Mouse (Mus musculus) CH12.LX (cell line): ENCODE results near the gene Ethe1.
A peak's percentile ranks its signal among the peaks of the same experiment; 100 is the strongest.

Source experiments
- CTCF ChIP-seq, 2 experiments: IDR thresholded peaks in 1 of 2; conservative IDR thresholded peaks in 1 of 2; 2 replicates each; pipeline ENCODE4 v1.5.1; 2011 to 2012; ENCODE audit warnings: low read depth in 2 of 2, low read length in 2 of 2, improper control_type of control experiment in 1 of 2, inconsistent platforms in 1 of 2, mild to moderate bottlenecking in 1 of 2, moderate library complexity in 1 of 2
- E2F4 ChIP-seq: IDR thresholded peaks from 2 replicates; pipeline ENCODE4 v1.6.1; 2011; ENCODE audit warnings: low read depth, low read length, improper control_type of control experiment; ENCODE audit not compliant: insufficient replicate concordance
- GABPA ChIP-seq: IDR thresholded peaks from 2 replicates; pipeline ENCODE4 v1.6.1; 2012; ENCODE audit warnings: low read depth, low read length, improper control_type of control experiment, inconsistent platforms; ENCODE audit not compliant: insufficient replicate concordance
- JUND ChIP-seq: conservative IDR thresholded peaks from 2 replicates; pipeline ENCODE4 v1.6.1; 2011; ENCODE audit warnings: low read depth, low read length, improper control_type of control experiment
- MAFK ChIP-seq: IDR thresholded peaks from 2 replicates; pipeline ENCODE4 v1.6.1; 2011; ENCODE audit warnings: low read length, improper control_type of control experiment; ENCODE audit not compliant: insufficient replicate concordance
- MAX ChIP-seq: IDR thresholded peaks from 2 replicates; pipeline ENCODE4 v1.6.1; 2011; ENCODE audit warnings: low read length, improper control_type of control experiment
- NELFE ChIP-seq: IDR thresholded peaks from 2 replicates; pipeline ENCODE4 v1.6.1; 2011; ENCODE audit warnings: low read depth, low read length, improper control_type of control experiment
- PAX5 ChIP-seq: IDR thresholded peaks from 2 replicates; pipeline ENCODE4 v1.6.1; 2012; ENCODE audit warnings: low read length, inconsistent platforms, mixed read lengths
- POLR2A ChIP-seq: IDR thresholded peaks from 2 replicates; pipeline ENCODE4 v1.6.1; 2011; ENCODE audit warnings: low read depth, mild to moderate bottlenecking, improper control_type of control experiment, low read length
- RAD21 ChIP-seq: IDR thresholded peaks from 2 replicates; pipeline ENCODE4 v1.6.1; 2011; ENCODE audit warnings: low read depth, mild to moderate bottlenecking, low read length, improper control_type of control experiment, moderate library complexity
- USF2 ChIP-seq: conservative IDR thresholded peaks from 2 replicates; pipeline ENCODE4 v1.6.1; 2011; ENCODE audit warnings: low read depth, low read length, improper control_type of control experiment
- ZC3H11A ChIP-seq: IDR thresholded peaks from 2 replicates; pipeline ENCODE4 v1.6.1; 2012; ENCODE audit warnings: low read depth, mild to moderate bottlenecking, inconsistent platforms, low read length, improper control_type of control experiment

- no peak for TF ChIP-seq POLR2A
- TF ChIP-seq E2F4: no peak
- TF ChIP-seq PAX5: no peak
- TF ChIP-seq MAX: no peak
- no peak for TF ChIP-seq NELFE
- TF ChIP-seq GABPA: no peak
- no peak for TF ChIP-seq MAFK
- peak; percentile 19 to 78; a peak in 2 of 4 replicates for TF ChIP-seq CTCF (conservative IDR thresholded peaks at IDR 0.05 in 1 of 2, IDR thresholded peaks at IDR 0.05 in 1 of 2; ENCODE audit: low read depth in 2 of 2, low read length in 2 of 2)
- TF ChIP-seq RAD21: peak; percentile 76
- TF ChIP-seq JUND: no peak
- no peak for TF ChIP-seq ZC3H11A
- TF ChIP-seq USF2: no peak
Measured at GRCm38 (mm10) chr7:24572455-24572854, 14.9 kb upstream of the Ethe1 start.
